Mouse (Mus musculus) brain, embryonic 14.5 days (tissue): ENCODE data around the gene Capn1.
"Not testable (repeated sequence)": the region's sequence is repeated elsewhere in the genome, so short reads cannot be mapped to it uniquely, and the experiment has no call there.

ENCODE experiments used
- CTCF ChIP-seq: fragments of 200-500 bp; IDR thresholded peaks from 2 replicates; pipeline ENCODE4 v1.5.1; 2012; ENCODE audit warnings: inconsistent platforms, mild to moderate bottlenecking, moderate library complexity, borderline replicate concordance; ENCODE audit not compliant: insufficient read depth, insufficient read length; ENCODE audit errors: extremely low read depth
- POLR2A ChIP-seq: fragments of 200-500 bp; IDR thresholded peaks from 2 replicates; pipeline ENCODE4 v1.6.1; 2012; ENCODE audit warnings: mild to moderate bottlenecking, inconsistent platforms, borderline replicate concordance; ENCODE audit not compliant: poor library complexity, insufficient read depth, insufficient read length, severe bottlenecking; ENCODE audit errors: extremely low read depth

DNA sequence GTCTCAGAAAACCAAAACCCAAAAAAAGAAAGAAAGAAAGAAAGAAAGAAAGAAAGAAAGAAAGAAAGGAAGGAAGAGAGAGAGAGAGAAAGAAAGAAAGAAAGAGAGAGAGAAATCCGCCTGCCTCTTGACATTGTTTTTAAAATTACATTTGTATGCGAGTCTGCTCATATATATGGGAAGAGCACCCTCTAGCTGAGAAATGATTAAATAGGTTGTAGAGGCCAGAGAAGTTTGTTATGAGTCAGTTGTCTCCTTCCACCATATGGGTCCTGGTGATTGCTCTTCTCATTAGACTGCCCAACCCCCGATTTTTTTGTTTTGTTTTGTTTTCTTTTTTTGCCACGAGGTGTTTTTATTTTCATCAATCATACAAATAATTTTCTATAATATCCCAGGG lies 28.4 kb upstream of the Capn1 start:
- TF ChIP-seq CTCF: peak; percentile 9; the same call in 1 of the 2 replicates
- not testable (repeated sequence) for TF ChIP-seq POLR2A
